Mouse (Mus musculus) limb, embryonic 15.5 days (tissue): Measurements from ENCODE around the gene Endov. TPM values are rescaled to one million over a fixed set of nuclear protein-coding genes. Genes with fewer than 3 reads are reported as not detected.

Experiments used
- ATAC-seq: fragments of 200-750 bp; cut with Nextera tagmentation; 2 replicates; pipeline ENCODE4 v1.8.0; 2017; ENCODE audit warnings: low read depth, moderate TSS enrichment; ENCODE audit not compliant: insufficient number of reproducible peaks, low FRiP score, low TSS enrichment
- H3K27ac ChIP-seq: fragments of 300-500 bp; sonication (generic); 2 replicates; pipeline ENCODE4 v1.5.1; 2015; ENCODE audit warnings: moderate library complexity, mild to moderate bottlenecking, inconsistent platforms
- H3K27me3 ChIP-seq: fragments of 300-500 bp; sonication (generic); 2 replicates; pipeline ENCODE4 v1.6.1; 2015; ENCODE audit warnings: inconsistent platforms
- H3K36me3 ChIP-seq: fragments of 300-500 bp; sonication (generic); 2 replicates; pipeline ENCODE4 v1.6.1; 2015; ENCODE audit warnings: inconsistent platforms
- H3K4me1 ChIP-seq: fragments of 300-500 bp; sonication (generic); 2 replicates; pipeline ENCODE4 v1.6.1; 2015; ENCODE audit warnings: inconsistent platforms
- H3K4me2 ChIP-seq: fragments of 300-500 bp; sonication (generic); 2 replicates; pipeline ENCODE4 v1.6.1; 2015; ENCODE audit warnings: mild to moderate bottlenecking, inconsistent platforms
- H3K4me3 ChIP-seq: fragments of 300-500 bp; sonication (generic); 2 replicates; pipeline ENCODE4 v1.5.1; 2015; ENCODE audit warnings: mild to moderate bottlenecking, inconsistent platforms
- H3K9ac ChIP-seq: fragments of 300-500 bp; sonication (generic); 2 replicates; pipeline ENCODE4 v1.6.1; 2015; ENCODE audit warnings: inconsistent platforms
- H3K9me3 ChIP-seq: fragments of 300-500 bp; sonication (generic); 2 replicates; pipeline ENCODE4 v1.6.1; 2016; ENCODE audit warnings: inconsistent platforms
- WGBS: fragments of 180-500 bp; shearing (Covaris S2); methylation state at CpG from one replicate; pipeline ENCODE4 v1.1.7; 2015; 5-methylcytosine and 5-hydroxymethylcytosine counted together
- polyA plus RNA-seq: library from polyadenylated mRNA; unstranded; fragments of >200 nt; fragmentation: Nextera tagmentation; extraction: Ambion mirVana; gene quantifications from 2 replicates; pipeline ENCODE4 v1.2.1, GENCODE M21; 2015

The Endov gene
- polyA plus RNA-seq, 1 experiment from 2014 or later: 13.8 TPM

- Histone ChIP-seq H3K36me3 (peaks cover 90% of the 10 kb centered on the region), H3K27me3 (no peaks in the 10 kb centered on the region), H3K4me2 (no peak overlapping the region), H3K9ac (no peak overlapping the region), H3K4me1 (no peaks in the 10 kb centered on the region), H3K4me3 (no peak overlapping the region), H3K9me3 (no peaks in the 10 kb centered on the region), H3K27ac (no peak overlapping the region)
- ATAC-seq: no peak; the same call in 1 of the 2 replicates
Measured at GRCm38 (mm10) chr11:119503675-119504074, 12.5 kb downstream of the Endov start.

DNA sequence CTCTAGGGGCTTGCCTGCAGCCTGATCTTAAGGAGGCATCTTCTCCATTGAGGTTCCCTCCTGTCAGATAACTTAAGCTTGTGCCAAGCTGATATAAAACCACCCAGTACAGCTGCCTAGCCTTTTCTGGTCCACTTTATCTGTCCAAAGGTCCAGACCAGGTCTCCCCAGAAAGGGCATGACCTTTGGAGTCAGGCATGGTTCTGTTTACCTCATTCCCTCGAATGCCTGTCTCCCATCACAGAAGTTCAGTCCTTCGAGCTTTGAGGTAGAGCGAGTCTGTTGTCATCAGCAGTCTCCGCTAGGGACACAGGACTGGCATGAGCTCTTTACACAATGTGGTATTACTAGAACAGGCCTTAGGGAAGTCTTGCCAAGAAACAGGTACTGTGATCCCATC lies 15.2 kb downstream of the Endov start:
- Histone ChIP-seq H3K36me3 (peaks cover 67% of the 10 kb centered on the region), H3K4me2 (no peak overlapping the region), H3K9me3 (no peaks in the 10 kb centered on the region), H3K4me1 (no peaks in the 10 kb centered on the region), H3K27me3 (no peaks in the 10 kb centered on the region), H3K9ac (no peak overlapping the region), H3K27ac (no peak overlapping the region), H3K4me3 (no peak overlapping the region)
- ATAC-seq: no peak
- WGBS: 87% methylated on average over 4 of the region's 4 CpGs

- Histone ChIP-seq H3K9me3 (no peaks in the 10 kb centered on the region), H3K4me3 (no peak overlapping the region), H3K27ac (no peak overlapping the region), H3K4me2 (no peak overlapping the region), H3K27me3 (no peaks in the 10 kb centered on the region), H3K36me3 (peaks cover 55% of the 10 kb centered on the region), H3K4me1 (no peaks in the 10 kb centered on the region), H3K9ac (no peak overlapping the region)
- no peak for ATAC-seq
- 86% methylated on average over 8 of the region's 8 CpGs for WGBS
Measured at GRCm38 (mm10) chr11:119507772-119508171, 16.6 kb downstream of the Endov start.

GRCm38 (mm10) chr11:119509165-119509776 lies 18.1 kb downstream of the Endov start:
- Histone ChIP-seq H3K9ac (no peak overlapping the region), H3K27me3 (peaks cover 4% of the 10 kb centered on the region), H3K4me1 (peaks cover 8% of the 10 kb centered on the region; the same call in 1 of the 2 replicates), H3K4me3 (no peak overlapping the region), H3K27ac (no peak overlapping the region), H3K4me2 (no peak overlapping the region), H3K9me3 (no peaks in the 10 kb centered on the region), H3K36me3 (peaks cover 42% of the 10 kb centered on the region)
- 74% methylated on average over 5 of the region's 5 CpGs for WGBS
- no peak for ATAC-seq

DNA sequence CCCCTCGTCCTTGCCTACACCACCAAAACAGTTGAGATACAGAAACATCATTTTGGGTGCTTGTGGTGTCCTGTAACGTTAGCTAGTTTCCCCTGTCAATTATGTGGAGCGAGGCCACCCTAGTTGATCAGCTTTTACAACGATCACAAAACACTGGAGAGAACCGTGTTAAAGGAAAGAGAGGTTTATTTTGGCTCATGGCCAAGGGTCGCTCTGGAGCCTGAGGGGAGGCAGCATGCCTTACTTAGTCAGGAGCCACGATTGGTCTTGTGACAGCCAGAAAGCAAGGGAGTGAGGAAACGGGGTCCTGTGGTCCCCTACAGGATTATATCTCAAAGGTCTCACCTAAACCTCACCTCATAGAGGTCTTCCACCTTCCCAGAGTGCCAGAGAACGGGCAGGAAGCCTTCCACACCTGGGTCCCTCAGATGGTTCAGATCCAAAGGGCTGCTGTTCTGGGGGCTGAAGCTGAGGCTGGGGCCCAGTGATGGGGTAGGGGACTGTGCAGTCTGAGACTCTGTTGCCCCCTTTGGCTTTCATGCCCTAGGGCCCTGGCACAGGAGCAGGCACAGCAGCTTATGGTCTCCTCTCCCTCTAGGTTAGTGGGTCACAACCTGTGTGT lies 22.0 kb downstream of the Endov start:
- H3K9me3 ChIP-seq: no peaks in the 10 kb centered on the region
- no peak for ATAC-seq
- H3K4me1 ChIP-seq: peaks cover 21% of the 10 kb centered on the region
- peaks cover 16% of the 10 kb centered on the region for H3K27me3 ChIP-seq
- H3K36me3 ChIP-seq: peaks cover 9% of the 10 kb centered on the region
- no peak overlapping the region for H3K4me3 ChIP-seq
- 30% methylated on average over 9 of the region's 9 CpGs for WGBS
- H3K27ac ChIP-seq: no peak overlapping the region
- no peak overlapping the region for H3K9ac ChIP-seq
- H3K4me2 ChIP-seq: no peak overlapping the region

- H3K27me3 ChIP-seq: peaks cover 16% of the 10 kb centered on the region
Measured at GRCm38 (mm10) chr11:119514108-119514860, 23.1 kb downstream of the Endov start.

GRCm38 (mm10) chr11:119514967-119515636 lies 24.0 kb downstream of the Endov start:
- ATAC-seq: no peak
- H3K27ac ChIP-seq: no peak overlapping the region

More at GRCm38 (mm10) chr11:119514108-119514860, 23.1 kb downstream of the Endov start:
- H3K36me3 ChIP-seq: no peaks in the 10 kb centered on the region
- peaks cover 21% of the 10 kb centered on the region for H3K4me1 ChIP-seq
- no peak overlapping the region for H3K4me3 ChIP-seq
- ATAC-seq: no peak
- no peak overlapping the region for H3K4me2 ChIP-seq
- WGBS: 41% methylated on average over 16 of the region's 16 CpGs
- H3K9ac ChIP-seq: no peak overlapping the region
- no peaks in the 10 kb centered on the region for H3K9me3 ChIP-seq
- no peak overlapping the region for H3K27ac ChIP-seq

GRCm38 (mm10) chr11:119515823-119516676 lies 24.9 kb downstream of the Endov start:
- WGBS: 71% methylated on average over 16 of the region's 16 CpGs
- Histone ChIP-seq H3K9ac (no peak overlapping the region), H3K27me3 (peaks cover 16% of the 10 kb centered on the region), H3K4me2 (no peak overlapping the region), H3K4me3 (no peak overlapping the region), H3K4me1 (peaks cover 21% of the 10 kb centered on the region), H3K36me3 (no peaks in the 10 kb centered on the region), H3K9me3 (no peaks in the 10 kb centered on the region), H3K27ac (no peak overlapping the region)
- ATAC-seq: no peak

More at GRCm38 (mm10) chr11:119514967-119515636, 24.0 kb downstream of the Endov start:
- H3K36me3 ChIP-seq: no peaks in the 10 kb centered on the region
- no peaks in the 10 kb centered on the region for H3K9me3 ChIP-seq
- peak overlapping the region; percentile 14; the same call in 1 of the 2 replicates for H3K4me3 ChIP-seq
- WGBS: 5% methylated on average over 21 of the region's 21 CpGs
- no peak overlapping the region for H3K9ac ChIP-seq
- H3K4me2 ChIP-seq: peak overlapping the region; percentile 34
- peaks cover 21% of the 10 kb centered on the region for H3K4me1 ChIP-seq
- peaks cover 16% of the 10 kb centered on the region for H3K27me3 ChIP-seq

DNA sequence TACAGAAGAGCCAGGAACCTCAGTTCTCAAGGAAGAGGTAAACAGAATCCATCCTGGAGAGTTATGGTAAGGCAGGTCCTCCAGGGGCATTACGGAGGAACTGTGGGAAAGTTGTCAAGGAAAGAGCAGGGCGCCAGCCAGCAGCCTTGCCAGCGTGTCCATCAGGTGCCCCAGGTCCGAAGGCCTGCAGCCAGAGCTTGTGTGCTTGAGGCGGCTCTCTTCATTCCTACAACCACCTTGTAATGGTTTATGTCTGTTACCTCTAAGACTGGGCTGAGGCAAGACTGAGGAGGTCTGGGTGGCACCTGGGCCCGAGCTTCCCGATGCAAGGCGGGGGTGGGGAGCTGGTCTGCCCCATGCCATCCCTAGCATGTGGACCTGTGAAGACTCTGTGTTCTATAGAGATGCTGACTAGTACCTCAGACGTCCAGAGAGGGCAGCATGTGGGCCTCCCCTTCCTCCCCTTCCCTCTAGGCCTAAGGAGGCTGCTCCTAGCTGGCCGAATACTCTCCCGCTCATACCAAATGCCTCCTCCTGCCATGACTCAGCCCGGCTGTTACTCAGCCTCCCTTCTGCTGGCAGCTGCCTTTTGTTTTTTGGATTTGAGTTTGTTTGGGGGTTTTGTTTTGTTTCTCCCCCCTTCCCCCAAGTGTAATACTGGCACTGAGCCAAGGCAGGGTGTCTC lies 25.7 kb downstream of the Endov start:
- Histone ChIP-seq H3K4me3 (no peak overlapping the region), H3K27ac (no peak overlapping the region), H3K4me2 (no peak overlapping the region), H3K9me3 (no peaks in the 10 kb centered on the region), H3K4me1 (peaks cover 21% of the 10 kb centered on the region), H3K9ac (no peak overlapping the region), H3K27me3 (peaks cover 16% of the 10 kb centered on the region), H3K36me3 (no peaks in the 10 kb centered on the region)
- ATAC-seq: no peak
- WGBS: 62% methylated on average over 12 of the region's 12 CpGs

DNA sequence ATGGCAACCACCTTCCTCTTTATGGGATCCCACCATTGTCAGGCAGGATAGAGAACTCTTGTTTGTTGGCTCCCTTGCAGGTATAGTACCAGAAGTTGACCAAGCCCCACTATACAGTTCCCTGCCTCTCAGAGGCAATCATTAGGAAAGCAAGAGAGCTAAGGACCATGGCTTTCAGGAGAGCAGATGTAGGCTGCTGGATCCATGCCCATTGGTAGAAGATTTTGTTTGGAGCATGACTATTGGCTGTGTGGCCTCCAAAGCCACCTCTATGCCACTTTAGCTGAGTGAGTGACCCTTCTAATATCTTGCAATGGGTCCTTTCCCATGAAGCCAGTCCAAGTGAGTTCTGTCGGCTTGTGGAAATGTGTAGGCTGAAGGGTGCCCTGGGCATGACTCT lies 28.2 kb downstream of the Endov start:
- H3K9ac ChIP-seq: no peak overlapping the region
- no peaks in the 10 kb centered on the region for H3K9me3 ChIP-seq

More for the DNA sequence above, 28.2 kb downstream of the Endov start:
- Histone ChIP-seq H3K4me2 (no peak overlapping the region), H3K36me3 (no peaks in the 10 kb centered on the region), H3K27me3 (peaks cover 12% of the 10 kb centered on the region), H3K27ac (no peak overlapping the region), H3K4me1 (peaks cover 12% of the 10 kb centered on the region), H3K4me3 (no peak overlapping the region)
- 89% methylated on average over 1 of the region's 1 CpGs for WGBS
- no peak for ATAC-seq
